Mouse (Mus musculus): Measurements from ENCODE around the gene Dip2b. TPM values are rescaled to one million over a fixed set of nuclear protein-coding genes. Genes with fewer than 3 reads are reported as not detected.

Dip2b gene
- total and polyA plus RNA-seq, 3 experiments: 13.9 to 68.9 (median 15.4) TPM

DNA sequence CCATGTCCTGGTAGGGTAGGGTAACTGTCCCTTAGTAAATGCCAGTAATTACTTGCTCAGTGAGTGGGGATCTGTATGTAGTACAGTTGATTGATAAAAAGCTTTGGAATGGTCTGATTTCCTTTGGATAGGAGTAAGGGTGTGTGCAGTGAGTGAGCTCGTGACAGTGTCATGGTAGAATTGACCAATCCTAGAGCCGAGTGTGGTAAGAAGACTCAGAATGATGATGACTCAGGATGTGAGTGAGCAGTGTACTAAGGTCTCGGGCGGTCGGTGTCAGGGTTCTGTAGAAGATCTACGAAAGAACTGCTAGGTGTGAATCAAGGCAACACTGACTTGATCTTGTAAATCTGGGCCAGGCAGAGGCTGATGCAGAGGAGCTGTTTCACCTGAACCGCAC lies 207.5 kb downstream of the Dip2b start:
- no peak for DNase-seq (ENCODE audit: low read depth, low spot score)
- no peak overlapping the region for H3K27ac ChIP-seq (ENCODE audit: control insufficient read depth, low read depth, low read length)
- H3K27me3 ChIP-seq (ENCODE audit: control insufficient read depth in 1 of 2, insufficient read depth in 2 of 2, low read length in 2 of 2): no peaks in the 10 kb centered on the region
- no peaks in the 10 kb centered on the region for H3K9me3 ChIP-seq (replicated peaks; ENCODE audit: insufficient read depth, low read length)
- H3K36me3 ChIP-seq (ENCODE audit: control insufficient read depth in 1 of 2, insufficient read depth in 2 of 2, low read length in 2 of 2): peaks cover 31 to 61% of the 10 kb centered on the region in 2 experiments
- H3K9ac ChIP-seq (ENCODE audit: control insufficient read depth, low read depth, low read length, poor library complexity, severe bottlenecking): no peak overlapping the region
- H3K4me1 ChIP-seq (ENCODE audit: control insufficient read depth in 1 of 2, insufficient read depth in 2 of 2, low read length in 2 of 2): peaks cover 17 to 22% of the 10 kb centered on the region in 2 experiments
- peaks cover 18% of the 10 kb centered on the region for H3K79me2 ChIP-seq (ENCODE audit: control insufficient read depth, insufficient read depth, low read length, poor library complexity)
- no peak for TF ChIP-seq POLR2A (IDR thresholded peaks at IDR 0.05; ENCODE audit: control insufficient read depth in 1 of 2, insufficient read depth in 1 of 2, low read depth in 1 of 2, low read length in 2 of 2, poor library complexity in 1 of 2)
- no peak for TF ChIP-seq USF2 (IDR thresholded peaks at IDR 0.05; ENCODE audit: borderline replicate concordance in 1 of 2, insufficient read depth in 1 of 2, low read depth in 1 of 2, low read length in 2 of 2)
- no peak for TF ChIP-seq CHD2 (IDR thresholded peaks at IDR 0.05; ENCODE audit: low read length)
- TF ChIP-seq BHLHE40 (IDR thresholded peaks at IDR 0.05; ENCODE audit: borderline replicate concordance, low read depth, low read length): no peak
- no peak for TF ChIP-seq ZC3H11A (IDR thresholded peaks at IDR 0.05; ENCODE audit: low read depth, low read length)
- TF ChIP-seq EP300 (IDR thresholded peaks at IDR 0.05; ENCODE audit: low read depth in 1 of 2, low read length in 2 of 2): no peak
- TF ChIP-seq TBP (IDR thresholded peaks at IDR 0.05; ENCODE audit: low read depth, low read length): no peak
- TF ChIP-seq E2F4 (IDR thresholded peaks at IDR 0.05; ENCODE audit: borderline replicate concordance, low read depth, low read length): no peak
- TF ChIP-seq ZKSCAN1 (IDR thresholded peaks at IDR 0.05; ENCODE audit: low read depth, low read length): no peak
- no peak for TF ChIP-seq TAL1 (IDR thresholded peaks at IDR 0.05; ENCODE audit: low read length)
- no peak for TF ChIP-seq SMC3 (IDR thresholded peaks at IDR 0.05; ENCODE audit: low read depth, low read length)
- no peak overlapping the region for H3K4me3 ChIP-seq (ENCODE audit: control insufficient read depth in 1 of 2, insufficient read depth in 1 of 2, low read depth in 2 of 2, low read length in 2 of 2)

DNA sequence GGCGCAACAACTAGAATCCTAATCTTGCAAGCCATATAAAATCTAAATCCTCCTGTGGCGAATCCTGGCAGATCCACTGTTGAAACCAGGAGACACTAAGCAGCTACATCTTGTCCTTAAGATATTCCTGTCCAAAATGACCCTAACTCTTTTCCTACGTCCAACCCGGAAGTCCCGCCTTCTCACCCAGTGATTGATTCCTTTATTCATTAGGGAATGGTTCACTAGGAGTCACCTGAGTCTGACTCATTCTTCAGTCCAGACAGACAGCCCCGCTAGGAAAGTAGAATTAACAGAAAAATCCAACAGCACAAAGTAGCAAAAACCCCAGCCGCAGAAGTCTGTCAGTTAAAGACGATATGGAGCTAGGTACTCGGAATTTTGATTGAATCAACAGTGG lies 208.8 kb downstream of the Dip2b start:
- Histone ChIP-seq H3K9ac (ENCODE audit: control insufficient read depth, low read depth, low read length, poor library complexity, severe bottlenecking) (no peak overlapping the region), H3K36me3 (ENCODE audit: control insufficient read depth in 1 of 2, insufficient read depth in 2 of 2, low read length in 2 of 2) (peaks cover 31 to 68% of the 10 kb centered on the region in 2 experiments), H3K9me3 (replicated peaks; ENCODE audit: insufficient read depth, low read length) (no peaks in the 10 kb centered on the region), H3K4me1 (ENCODE audit: control insufficient read depth in 1 of 2, insufficient read depth in 2 of 2, low read length in 2 of 2) (peaks cover 17 to 22% of the 10 kb centered on the region in 2 experiments), H3K4me3 (ENCODE audit: control insufficient read depth in 1 of 2, insufficient read depth in 1 of 2, low read depth in 2 of 2, low read length in 2 of 2) (no peak overlapping the region), H3K79me2 (ENCODE audit: control insufficient read depth, insufficient read depth, low read length, poor library complexity) (peaks cover 14% of the 10 kb centered on the region), H3K27ac (ENCODE audit: control insufficient read depth, low read depth, low read length) (no peak overlapping the region), H3K27me3 (ENCODE audit: control insufficient read depth in 1 of 2, insufficient read depth in 2 of 2, low read length in 2 of 2) (no peaks in the 10 kb centered on the region)
- DNase-seq (ENCODE audit: low read depth, low spot score): no peak
- TF ChIP-seq UBTF (IDR thresholded peaks at IDR 0.05; ENCODE audit: borderline replicate concordance, insufficient read depth, low read depth, low read length) (no peak), ZKSCAN1 (IDR thresholded peaks at IDR 0.05; ENCODE audit: low read depth, low read length) (0 out of 2 replicates have a peak, but pooled peaks have one; percentile 21)

DNA sequence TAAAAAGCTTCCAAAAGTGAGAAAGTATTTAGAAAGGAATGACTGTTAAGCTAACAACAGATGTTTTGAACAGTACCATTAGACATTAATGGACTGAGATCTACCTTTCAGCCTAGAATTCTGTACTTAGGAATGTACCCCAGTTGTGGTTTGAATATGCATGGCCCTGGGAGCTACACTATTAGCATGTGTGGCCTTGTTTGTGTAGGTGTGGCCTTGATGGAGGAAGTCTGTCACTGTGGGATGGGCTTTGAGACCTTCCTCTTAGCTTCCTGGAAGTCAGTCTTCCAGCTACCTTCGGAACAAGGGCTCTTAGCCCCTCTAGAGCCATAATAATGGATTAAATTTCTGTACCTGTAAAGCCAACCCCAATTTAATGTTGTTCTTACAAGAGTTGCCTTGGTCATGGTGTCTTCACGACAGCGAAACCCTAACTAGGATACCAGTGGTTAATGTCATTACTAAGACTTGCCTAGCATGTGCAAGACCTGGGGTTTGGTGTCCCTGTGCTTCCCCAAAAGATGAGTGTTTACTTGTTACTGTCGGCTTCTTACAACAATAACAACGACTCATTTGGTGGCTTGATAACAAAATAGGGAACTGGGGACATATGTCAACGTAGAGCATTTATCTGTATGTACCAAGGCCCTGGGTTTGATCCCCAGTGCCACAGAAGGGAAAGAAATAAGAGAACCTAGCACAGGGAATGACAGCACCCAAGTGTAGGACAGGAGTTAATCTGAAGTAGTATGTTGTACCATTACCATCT lies 210.4 kb downstream of the Dip2b start:
- Histone ChIP-seq H3K9me3 (replicated peaks; ENCODE audit: insufficient read depth, low read length) (no peaks in the 10 kb centered on the region), H3K27ac (ENCODE audit: control insufficient read depth, low read depth, low read length) (peak overlapping the region; percentile 68), H3K27me3 (ENCODE audit: control insufficient read depth in 1 of 2, insufficient read depth in 2 of 2, low read length in 2 of 2) (no peaks in the 10 kb centered on the region), H3K4me3 (ENCODE audit: control insufficient read depth in 1 of 2, insufficient read depth in 1 of 2, low read depth in 2 of 2, low read length in 2 of 2) (no peak overlapping the region), H3K9ac (ENCODE audit: control insufficient read depth, low read depth, low read length, poor library complexity, severe bottlenecking) (no peak overlapping the region), H3K79me2 (ENCODE audit: control insufficient read depth, insufficient read depth, low read length, poor library complexity) (peaks cover 14% of the 10 kb centered on the region), H3K4me1 (ENCODE audit: control insufficient read depth in 1 of 2, insufficient read depth in 2 of 2, low read length in 2 of 2) (peaks cover 17 to 22% of the 10 kb centered on the region in 2 experiments), H3K36me3 (ENCODE audit: control insufficient read depth in 1 of 2, insufficient read depth in 2 of 2, low read length in 2 of 2) (peaks cover 31 to 69% of the 10 kb centered on the region in 2 experiments)
- DNase-seq (ENCODE audit: low read depth, low spot score): peak; percentile 92
- no peak for TF ChIP-seq MAZ (IDR thresholded peaks at IDR 0.05; ENCODE audit: low read depth, low read length)
- TF ChIP-seq POLR2A (IDR thresholded peaks at IDR 0.05; ENCODE audit: control insufficient read depth in 1 of 2, insufficient read depth in 1 of 2, low read depth in 1 of 2, low read length in 2 of 2, poor library complexity in 1 of 2): no peak; a peak in 1 of 4 replicates
- no peak for TF ChIP-seq GABPA (IDR thresholded peaks at IDR 0.05; ENCODE audit: low read depth, low read length)
- TF ChIP-seq MYC (IDR thresholded peaks at IDR 0.05; ENCODE audit: low read depth, low read length): peak; percentile 83
- no peak for TF ChIP-seq NELFE (IDR thresholded peaks at IDR 0.05; ENCODE audit: low read depth, low read length)
- TF ChIP-seq CHD1 (IDR thresholded peaks at IDR 0.05; ENCODE audit: low read depth, low read length): no peak
- TF ChIP-seq USF2 (IDR thresholded peaks at IDR 0.05; ENCODE audit: borderline replicate concordance in 1 of 2, insufficient read depth in 1 of 2, low read depth in 1 of 2, low read length in 2 of 2): no peak
- TF ChIP-seq RAD21 (IDR thresholded peaks at IDR 0.05; ENCODE audit: low read depth, low read length): no peak
- peak; percentile 92 for TF ChIP-seq MXI1 (IDR thresholded peaks at IDR 0.05; ENCODE audit: low read depth, low read length)
- TF ChIP-seq NRF1 (IDR thresholded peaks at IDR 0.05; ENCODE audit: insufficient read depth, low read depth, low read length, poor library complexity, severe bottlenecking): no peak
- TF ChIP-seq TBP (IDR thresholded peaks at IDR 0.05; ENCODE audit: low read depth, low read length): peak; percentile 37; the same call in 1 of the 2 replicates
- TF ChIP-seq SIN3A (IDR thresholded peaks at IDR 0.05; ENCODE audit: low read length): peak; percentile 97
- TF ChIP-seq CTCF (IDR thresholded peaks at IDR 0.05 in 2 of 3, conservative IDR thresholded peaks at IDR 0.05 in 1 of 3; ENCODE audit: control insufficient read depth in 1 of 3, insufficient read depth in 1 of 3, low read depth in 2 of 3, low read length in 3 of 3, poor library complexity in 1 of 3, severe bottlenecking in 1 of 3): no peak
- no peak for TF ChIP-seq POLR2AphosphoS2 (IDR thresholded peaks at IDR 0.05; ENCODE audit: low read length)
- no peak for TF ChIP-seq ZMIZ1 (IDR thresholded peaks at IDR 0.05; ENCODE audit: low read depth, low read length)
